Mouse (Mus musculus): ENCODE data around the gene Epn3. TPM values are rescaled to one million over a fixed set of nuclear protein-coding genes. Genes with fewer than 3 reads are reported as not detected.
A peak's percentile ranks its signal among the peaks of the same experiment; 100 is the strongest.

The Epn3 gene
- polyA plus RNA-seq, 1 experiment: 2.6 TPM

DNA sequence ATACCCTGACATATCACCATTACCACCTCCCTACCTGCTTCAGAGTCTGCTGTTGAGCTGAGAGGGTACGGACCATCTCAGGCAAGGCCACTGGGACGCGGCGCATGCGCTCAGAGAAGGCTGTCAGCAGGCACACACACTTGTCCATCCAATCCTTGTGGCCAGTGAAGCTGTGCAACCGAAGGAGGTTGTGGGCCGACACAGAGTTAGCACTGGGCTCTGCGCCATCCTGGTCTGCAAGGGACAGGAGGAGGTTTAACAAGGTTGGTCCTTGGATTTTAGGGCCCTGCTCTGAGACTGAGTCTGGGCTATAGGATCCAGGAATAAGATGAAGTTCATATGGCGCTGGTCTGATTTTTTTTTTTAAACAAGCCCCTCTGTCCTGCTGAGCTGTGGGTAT, 19.4 kb downstream of the Epn3 start:
- 86% methylated on average over 9 of the region's 9 CpGs for WGBS
- no peak for TF ChIP-seq POLR2A (IDR thresholded peaks at IDR 0.05; ENCODE audit: low read depth, low read length)
- no peak for TF ChIP-seq CTCF (IDR thresholded peaks at IDR 0.05; ENCODE audit: extremely low read depth, insufficient read length, insufficient replicate concordance, low read depth, low read length)
- Histone ChIP-seq H3K36me3 (ENCODE audit: control insufficient read depth, insufficient read depth, low read length) (no peaks in the 10 kb centered on the region), H3K4me1 (ENCODE audit: control insufficient read depth, insufficient read depth, insufficient read length, low read length) (no peaks in the 10 kb centered on the region), H3K27ac (ENCODE audit: insufficient read depth, low read depth, low read length) (no peak overlapping the region), H3K27me3 (ENCODE audit: control insufficient read depth, insufficient read depth, low read length) (0 out of 2 replicates have a peak, but pooled peaks cover 3% of the 10 kb centered on the region), H3K4me3 (ENCODE audit: low read depth, low read length) (no peak overlapping the region)

DNA sequence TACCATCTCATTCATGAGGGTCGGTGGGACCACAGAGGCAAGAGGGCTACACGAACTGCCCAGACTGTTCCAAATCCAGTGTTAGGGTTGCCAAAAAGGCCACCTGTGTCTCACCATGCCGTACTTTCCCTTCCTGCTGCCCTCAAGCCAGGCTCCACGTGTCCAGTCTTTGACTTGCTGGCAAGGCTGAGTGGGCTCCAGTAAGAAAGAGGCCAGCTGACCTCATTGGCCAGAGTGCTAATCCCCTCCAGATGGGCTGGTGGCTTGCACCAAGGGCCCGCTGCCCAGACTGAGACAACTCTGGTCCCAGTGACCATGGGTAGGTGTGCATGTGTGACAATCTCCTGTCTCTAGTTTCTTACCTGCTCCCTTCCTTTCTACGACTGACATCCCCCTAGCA, 22.1 kb downstream of the Epn3 start:
- H3K36me3 ChIP-seq (ENCODE audit: control insufficient read depth, insufficient read depth, low read length): no peaks in the 10 kb centered on the region
- TF ChIP-seq CTCF (IDR thresholded peaks at IDR 0.05; ENCODE audit: extremely low read depth, insufficient read length, insufficient replicate concordance, low read depth, low read length) (no peak), POLR2A (IDR thresholded peaks at IDR 0.05; ENCODE audit: low read depth, low read length) (no peak)
- 71% methylated on average over 6 of the region's 6 CpGs for WGBS
- no peak overlapping the region for H3K4me3 ChIP-seq (ENCODE audit: low read depth, low read length)
- peaks cover 27% of the 10 kb centered on the region for H3K27me3 ChIP-seq (ENCODE audit: control insufficient read depth, insufficient read depth, low read length)
- H3K4me1 ChIP-seq (ENCODE audit: control insufficient read depth, insufficient read depth, insufficient read length, low read length): peaks cover 7% of the 10 kb centered on the region
- no peak overlapping the region for H3K27ac ChIP-seq (ENCODE audit: insufficient read depth, low read depth, low read length)

DNA sequence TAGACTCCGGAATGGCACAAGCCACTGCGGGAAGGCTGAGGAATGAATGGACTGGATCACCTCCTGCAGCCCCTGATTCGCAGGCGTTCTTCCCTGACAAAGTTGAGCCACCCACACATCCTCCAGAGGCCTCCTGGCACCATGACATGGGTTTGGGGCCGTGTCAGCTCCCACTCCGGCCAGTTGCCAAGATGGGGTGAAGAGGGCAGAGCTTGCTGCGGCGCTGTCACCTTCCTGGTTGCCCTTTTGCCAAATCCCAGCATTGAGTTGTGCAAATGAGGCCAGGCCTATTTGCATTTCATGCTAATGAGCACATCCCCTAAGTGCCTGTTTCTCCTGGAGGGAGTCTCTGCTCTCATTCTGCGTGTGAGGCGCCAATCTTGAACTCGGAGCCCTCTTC, 24.1 kb downstream of the Epn3 start:
- H3K36me3 ChIP-seq (ENCODE audit: control insufficient read depth, insufficient read depth, low read length): no peaks in the 10 kb centered on the region
- peaks cover 43% of the 10 kb centered on the region for H3K27me3 ChIP-seq (ENCODE audit: control insufficient read depth, insufficient read depth, low read length)
- H3K4me1 ChIP-seq (ENCODE audit: control insufficient read depth, insufficient read depth, insufficient read length, low read length): peaks cover 7% of the 10 kb centered on the region
- TF ChIP-seq POLR2A (IDR thresholded peaks at IDR 0.05; ENCODE audit: low read depth, low read length) (no peak), CTCF (IDR thresholded peaks at IDR 0.05; ENCODE audit: extremely low read depth, insufficient read length, insufficient replicate concordance, low read depth, low read length) (no peak)
- H3K27ac ChIP-seq (ENCODE audit: insufficient read depth, low read depth, low read length): no peak overlapping the region
- no peak overlapping the region for H3K4me3 ChIP-seq (ENCODE audit: low read depth, low read length)
- WGBS: 22% methylated on average over 11 of the region's 11 CpGs

DNA sequence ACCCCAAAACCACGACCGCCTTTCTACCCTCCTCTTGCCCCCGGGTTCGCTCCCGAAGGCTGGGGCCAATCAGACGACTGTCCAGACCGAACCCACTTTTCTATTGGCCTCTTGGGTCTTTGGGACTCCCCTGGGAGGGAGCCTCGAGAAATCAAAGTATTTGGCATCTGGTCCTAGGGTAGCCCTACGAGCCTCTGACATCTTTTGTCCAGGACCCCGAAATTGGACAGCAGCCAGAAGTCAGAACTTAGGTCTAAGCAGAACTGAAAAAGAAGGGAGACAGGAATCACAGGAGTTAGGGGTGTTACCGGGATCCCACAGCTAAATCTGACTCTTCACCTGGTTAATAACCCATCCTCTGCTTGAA, 25.2 kb downstream of the Epn3 start:
- peak overlapping the region; percentile 52 for H3K4me3 ChIP-seq (ENCODE audit: low read depth, low read length)
- TF ChIP-seq POLR2A (IDR thresholded peaks at IDR 0.05; ENCODE audit: low read depth, low read length) (no peak), CTCF (IDR thresholded peaks at IDR 0.05; ENCODE audit: extremely low read depth, insufficient read length, insufficient replicate concordance, low read depth, low read length) (no peak)
- no peaks in the 10 kb centered on the region for H3K36me3 ChIP-seq (ENCODE audit: control insufficient read depth, insufficient read depth, low read length)
- H3K4me1 ChIP-seq (ENCODE audit: control insufficient read depth, insufficient read depth, insufficient read length, low read length): peaks cover 7% of the 10 kb centered on the region
- no peak overlapping the region for H3K27ac ChIP-seq (ENCODE audit: insufficient read depth, low read depth, low read length)
- 2% methylated on average over 11 of the region's 11 CpGs for WGBS
- peaks cover 49% of the 10 kb centered on the region for H3K27me3 ChIP-seq (ENCODE audit: control insufficient read depth, insufficient read depth, low read length)

DNA sequence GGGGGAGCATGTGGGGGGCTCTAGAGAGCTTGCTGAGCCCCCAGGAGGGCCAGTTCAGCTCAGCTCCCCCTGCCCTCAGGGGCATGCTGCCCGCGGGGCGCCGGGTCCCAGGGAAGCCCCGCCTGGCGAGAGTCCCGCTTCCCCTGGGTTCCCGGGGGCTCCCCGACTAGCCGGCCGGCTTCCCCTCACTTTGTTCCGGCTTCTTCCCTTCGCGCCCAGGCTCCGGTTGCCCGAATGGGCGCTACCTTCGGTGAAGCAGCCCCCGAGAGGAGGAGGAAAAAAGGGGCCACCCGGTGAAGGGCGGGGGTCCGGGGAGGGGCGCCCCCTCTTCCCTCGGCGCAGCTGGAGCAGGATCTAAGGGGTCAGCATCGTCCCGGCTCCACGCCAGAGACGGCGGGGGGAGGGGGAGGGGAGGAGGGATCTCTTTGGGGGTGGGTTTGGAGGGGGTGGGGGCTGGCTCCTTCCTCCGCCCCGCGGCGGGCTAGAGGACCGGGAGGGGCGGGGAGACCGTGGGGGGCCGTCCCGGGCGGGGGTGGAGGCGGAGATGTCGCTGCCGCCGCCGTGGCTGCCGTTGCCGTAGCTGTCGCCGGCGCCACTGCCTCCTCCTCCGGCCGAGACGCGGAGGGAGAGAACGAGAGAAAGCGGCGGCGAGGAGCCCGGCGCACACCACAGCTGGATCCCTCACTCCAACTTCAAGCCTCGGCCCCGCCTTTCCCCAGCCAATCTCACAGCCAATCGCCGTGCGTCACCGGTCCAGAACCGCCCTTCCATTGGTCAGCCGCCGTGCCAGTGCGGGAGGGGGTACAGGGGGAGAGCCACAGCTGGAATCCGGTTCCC, 25.8 kb downstream of the Epn3 start, which contains the start of gene Cacna1g:
Gene Cacna1g, minus strand, starts transcription at position 492 of the 837 bp plus-strand sequence.
- Histone ChIP-seq H3K27ac (ENCODE audit: insufficient read depth, low read depth, low read length) (no peak within 1 kb of the TSS), H3K27me3 (ENCODE audit: control insufficient read depth, insufficient read depth, low read length) (peaks cover 49% of the 10 kb centered on the region), H3K36me3 (ENCODE audit: control insufficient read depth, insufficient read depth, low read length) (no peaks in the 10 kb centered on the region), H3K4me3 (ENCODE audit: low read depth, low read length) (peak within 1 kb of the TSS; percentile 56), H3K4me1 (ENCODE audit: control insufficient read depth, insufficient read depth, insufficient read length, low read length) (peaks cover 7% of the 10 kb centered on the region)
- TF ChIP-seq POLR2A (IDR thresholded peaks at IDR 0.05; ENCODE audit: low read depth, low read length) (no peak), CTCF (IDR thresholded peaks at IDR 0.05; ENCODE audit: extremely low read depth, insufficient read length, insufficient replicate concordance, low read depth, low read length) (no peak)
- WGBS: 0% methylated on average over 65 of the region's 71 CpGs

DNA sequence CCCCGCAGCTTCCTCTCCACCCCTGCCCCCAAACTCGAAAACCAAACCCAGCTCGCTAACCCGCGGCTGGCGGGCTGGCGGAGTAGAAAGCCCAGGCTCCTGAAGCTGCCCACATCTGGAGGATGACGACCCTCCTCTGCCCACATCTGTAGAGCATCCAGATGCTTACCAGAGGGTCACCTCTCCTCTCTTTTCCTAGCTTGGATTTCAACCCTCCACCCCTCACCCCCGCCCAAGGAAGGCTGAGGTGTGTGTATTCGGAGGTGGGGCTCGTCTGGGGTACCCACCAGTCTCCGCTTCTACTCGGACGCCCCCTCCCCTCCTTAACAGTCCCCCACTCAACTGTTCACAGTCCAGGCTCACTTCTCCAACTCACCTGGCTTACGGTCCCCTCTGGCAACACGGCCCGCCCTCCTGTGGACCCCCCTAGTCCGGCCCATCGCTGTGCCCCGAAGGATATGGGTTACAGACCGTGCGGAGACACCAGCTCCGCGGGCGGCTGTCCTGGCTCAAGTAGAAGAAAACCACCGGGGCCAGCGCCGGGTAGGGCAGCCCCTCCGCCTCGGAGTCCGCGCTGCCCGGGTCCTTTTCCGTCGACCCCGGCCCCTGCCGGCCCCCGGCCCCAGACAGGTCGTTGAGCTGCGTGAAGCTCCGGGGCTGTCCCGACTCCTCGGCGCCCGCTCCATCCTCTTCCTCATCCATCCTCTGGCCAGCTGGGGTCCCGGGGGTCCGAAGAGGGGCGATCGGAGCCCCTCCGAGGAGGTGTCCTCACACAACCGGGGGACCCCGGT, 26.7 kb downstream of the Epn3 start:
- WGBS: 2% methylated on average over 52 of the region's 52 CpGs
- peaks cover 7% of the 10 kb centered on the region for H3K4me1 ChIP-seq (ENCODE audit: control insufficient read depth, insufficient read depth, insufficient read length, low read length)
- no peaks in the 10 kb centered on the region for H3K36me3 ChIP-seq (ENCODE audit: control insufficient read depth, insufficient read depth, low read length)
- peaks cover 49% of the 10 kb centered on the region for H3K27me3 ChIP-seq (ENCODE audit: control insufficient read depth, insufficient read depth, low read length)
- peak overlapping the region; percentile 56 for H3K4me3 ChIP-seq (ENCODE audit: low read depth, low read length)
- no peak overlapping the region for H3K27ac ChIP-seq (ENCODE audit: insufficient read depth, low read depth, low read length)
- TF ChIP-seq CTCF (IDR thresholded peaks at IDR 0.05; ENCODE audit: extremely low read depth, insufficient read length, insufficient replicate concordance, low read depth, low read length): no peak
- no peak for TF ChIP-seq POLR2A (IDR thresholded peaks at IDR 0.05; ENCODE audit: low read depth, low read length)

DNA sequence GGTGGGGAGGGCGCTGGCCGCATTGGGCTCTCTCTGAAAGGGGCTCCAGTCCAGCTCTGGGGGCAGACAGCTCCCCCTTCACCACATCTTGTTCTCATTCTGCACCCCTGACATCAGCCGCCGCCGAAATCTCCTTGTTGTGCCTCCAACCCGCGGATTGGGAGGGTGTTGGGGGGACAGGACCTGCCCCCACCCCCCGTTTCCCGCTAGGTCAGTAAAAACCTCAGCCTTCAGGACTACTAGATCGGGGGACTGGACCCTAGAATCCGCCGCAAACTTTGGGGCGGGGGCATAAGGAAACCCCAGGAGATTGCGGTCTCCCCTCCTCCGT, 27.2 kb downstream of the Epn3 start:
- peak overlapping the region; percentile 56 for H3K4me3 ChIP-seq (ENCODE audit: low read depth, low read length)
- no peak for TF ChIP-seq CTCF (IDR thresholded peaks at IDR 0.05; ENCODE audit: extremely low read depth, insufficient read length, insufficient replicate concordance, low read depth, low read length)
- no peak for TF ChIP-seq POLR2A (IDR thresholded peaks at IDR 0.05; ENCODE audit: low read depth, low read length)
- H3K36me3 ChIP-seq (ENCODE audit: control insufficient read depth, insufficient read depth, low read length): no peaks in the 10 kb centered on the region
- 5% methylated on average over 15 of the region's 15 CpGs for WGBS
- H3K4me1 ChIP-seq (ENCODE audit: control insufficient read depth, insufficient read depth, insufficient read length, low read length): peaks cover 7% of the 10 kb centered on the region
- peaks cover 49% of the 10 kb centered on the region for H3K27me3 ChIP-seq (ENCODE audit: control insufficient read depth, insufficient read depth, low read length)
- H3K27ac ChIP-seq (ENCODE audit: insufficient read depth, low read depth, low read length): no peak overlapping the region
